Mouse (Mus musculus): ENCODE results near the gene Zfp655. TPM values are rescaled to one million over a fixed set of nuclear protein-coding genes. Genes with fewer than 3 reads are reported as not detected.

Gene Zfp655
- polyA plus RNA-seq, 1 experiment = 21.7 TPM

DNA sequence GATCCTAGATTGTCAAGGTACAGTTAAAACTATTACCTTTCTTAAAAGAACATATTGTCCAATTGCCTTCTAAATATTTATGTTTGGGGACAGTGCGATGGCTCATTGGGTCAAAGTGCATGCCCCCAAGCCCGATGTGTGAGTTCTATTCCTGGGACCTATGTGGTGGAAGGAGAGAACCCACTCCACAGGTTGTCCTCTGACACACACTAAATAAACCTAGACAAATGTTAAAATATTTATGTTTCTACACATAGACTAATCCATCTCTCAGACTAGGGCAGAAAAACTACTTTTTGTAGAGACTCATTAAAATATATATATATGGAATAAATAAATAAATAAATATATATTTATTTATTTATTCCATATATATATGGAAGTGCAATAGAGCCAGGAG lies 48.4 kb downstream of the Zfp655 start:
- Histone ChIP-seq H3K4me3 (ENCODE audit: insufficient read depth, low read length) (peak overlapping the region; percentile 94; the same call in 1 of the 2 replicates), H3K4me1 (ENCODE audit: control insufficient read depth, insufficient read depth, low read length) (no peaks in the 10 kb centered on the region), H3K27ac (ENCODE audit: insufficient read depth, low read length) (no peak overlapping the region)
- TF ChIP-seq CTCF (IDR thresholded peaks at IDR 0.05; ENCODE audit: extremely low read depth, insufficient read depth, low read length) (no peak), POLR2A (IDR thresholded peaks at IDR 0.05; ENCODE audit: extremely low read depth, insufficient read depth, low read length) (no peak)

DNA sequence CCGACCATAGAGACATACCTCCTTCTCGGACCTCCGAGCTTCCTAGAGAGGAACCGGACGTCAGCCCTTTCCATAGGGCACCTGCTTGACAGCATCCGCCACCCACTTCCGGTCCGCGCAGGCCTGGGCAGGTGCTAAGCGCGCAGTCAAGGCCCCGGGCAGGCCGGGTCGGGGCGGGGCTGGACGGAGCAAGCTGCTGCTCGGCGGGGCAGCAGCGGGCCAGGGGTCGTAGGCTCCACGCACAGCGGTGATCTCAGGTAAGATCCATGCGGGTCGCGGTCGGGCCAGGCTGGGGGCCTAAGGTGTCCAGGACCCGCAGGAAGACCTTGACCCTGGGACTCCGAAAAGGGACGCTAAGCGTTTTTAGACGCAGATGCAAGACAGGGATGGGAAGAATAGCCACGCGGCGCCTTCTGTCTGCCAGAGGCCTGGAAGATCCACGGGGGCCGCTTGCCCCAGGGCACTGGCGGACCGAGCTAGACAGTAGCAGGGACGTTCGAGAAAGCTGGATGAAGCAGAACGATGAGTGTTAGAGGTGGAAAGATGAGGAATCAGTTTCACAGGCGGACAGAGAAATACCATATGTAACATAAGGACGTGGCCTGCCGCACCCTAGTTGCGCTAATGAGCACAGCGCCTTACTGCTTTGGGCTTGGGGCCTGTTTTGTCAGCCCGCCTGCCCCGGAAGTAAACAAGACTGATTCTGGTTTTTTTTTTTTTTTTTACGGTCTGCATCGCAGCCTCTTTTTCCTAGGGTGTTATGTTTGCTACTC lies 49.0 kb downstream of the Zfp655 start, which contains the start of gene Zscan25:
TSS of gene Zscan25 (plus strand) at position 130 of the 773 bp plus-strand sequence.
- Histone ChIP-seq H3K4me1 (ENCODE audit: control insufficient read depth, insufficient read depth, low read length) (no peaks in the 10 kb centered on the region), H3K4me3 (ENCODE audit: insufficient read depth, low read length) (peak within 1 kb of the TSS; percentile 94), H3K27ac (ENCODE audit: insufficient read depth, low read length) (peak within 1 kb of the TSS; percentile 95)
- TF ChIP-seq POLR2A (IDR thresholded peaks at IDR 0.05; ENCODE audit: extremely low read depth, insufficient read depth, low read length) (0 out of 2 replicates have a peak, but pooled peaks have one; percentile 27), CTCF (IDR thresholded peaks at IDR 0.05; ENCODE audit: extremely low read depth, insufficient read depth, low read length) (no peak)

DNA sequence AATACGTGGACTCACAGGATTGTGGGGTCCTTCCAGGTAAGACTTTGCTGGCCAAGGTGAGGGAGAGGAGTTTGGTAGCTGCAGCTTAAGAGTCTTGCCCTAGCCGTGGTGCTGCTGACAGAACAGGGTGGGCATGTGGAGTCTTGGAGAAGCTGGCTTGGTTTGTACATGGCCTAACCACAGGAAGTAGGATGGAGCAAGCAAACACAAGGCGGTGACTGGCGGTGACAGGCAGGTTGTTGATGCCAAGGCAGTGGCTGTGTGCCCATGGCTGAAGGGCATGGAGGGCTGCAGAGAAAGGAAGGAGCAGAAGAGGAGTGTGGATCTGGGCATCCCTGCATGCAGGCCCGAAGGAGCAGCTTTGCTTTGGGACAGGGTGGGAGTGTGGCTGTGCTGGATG lies 56.9 kb downstream of the Zfp655 start:
- TF ChIP-seq CTCF (IDR thresholded peaks at IDR 0.05; ENCODE audit: extremely low read depth, insufficient read depth, low read length) (no peak), POLR2A (IDR thresholded peaks at IDR 0.05; ENCODE audit: extremely low read depth, insufficient read depth, low read length) (no peak)
- Histone ChIP-seq H3K4me3 (ENCODE audit: insufficient read depth, low read length) (no peak overlapping the region), H3K4me1 (ENCODE audit: control insufficient read depth, insufficient read depth, low read length) (no peaks in the 10 kb centered on the region), H3K27ac (ENCODE audit: insufficient read depth, low read length) (no peak overlapping the region)

DNA sequence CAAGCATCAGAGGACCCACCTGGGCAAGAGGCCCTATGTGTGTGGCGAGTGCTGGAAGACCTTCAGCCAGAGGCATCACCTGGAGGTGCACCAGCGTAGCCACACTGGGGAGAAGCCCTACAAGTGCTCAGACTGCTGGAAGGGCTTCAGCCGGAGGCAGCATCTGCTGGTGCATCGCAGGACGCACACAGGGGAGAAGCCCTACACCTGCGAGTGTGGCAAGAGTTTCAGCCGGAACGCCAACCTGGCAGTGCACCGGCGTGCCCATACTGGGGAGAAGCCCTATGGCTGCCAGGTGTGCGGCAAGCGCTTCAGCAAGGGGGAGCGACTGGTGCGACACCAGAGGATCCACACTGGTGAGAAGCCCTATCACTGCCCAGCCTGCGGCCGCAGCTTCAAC lies 59.2 kb downstream of the Zfp655 start:
- Histone ChIP-seq H3K4me3 (ENCODE audit: insufficient read depth, low read length) (no peak overlapping the region), H3K27ac (ENCODE audit: insufficient read depth, low read length) (no peak overlapping the region), H3K4me1 (ENCODE audit: control insufficient read depth, insufficient read depth, low read length) (no peaks in the 10 kb centered on the region)
- no peak for TF ChIP-seq POLR2A (IDR thresholded peaks at IDR 0.05; ENCODE audit: extremely low read depth, insufficient read depth, low read length)
- no peak for TF ChIP-seq CTCF (IDR thresholded peaks at IDR 0.05; ENCODE audit: extremely low read depth, insufficient read depth, low read length)

DNA sequence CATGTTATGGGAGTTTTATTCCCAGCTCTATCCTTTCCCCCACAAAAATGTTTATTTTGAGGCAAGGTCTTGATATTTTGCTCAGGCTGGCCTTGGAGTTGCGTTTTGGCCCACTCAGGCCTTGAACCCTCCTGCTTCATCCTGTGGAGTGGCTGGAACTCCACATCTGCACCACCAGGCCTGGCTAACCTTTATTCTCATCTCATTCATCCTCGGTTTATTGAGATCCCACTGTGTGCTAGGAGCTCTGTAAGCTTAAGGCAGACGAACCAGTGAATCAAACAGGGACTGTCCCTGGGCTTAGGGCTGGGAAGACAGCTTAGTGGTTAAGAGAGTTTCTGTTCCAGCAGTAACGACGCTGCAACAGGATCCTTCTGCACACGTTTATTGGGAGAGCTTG lies 60.9 kb downstream of the Zfp655 start:
- TF ChIP-seq POLR2A (IDR thresholded peaks at IDR 0.05; ENCODE audit: extremely low read depth, insufficient read depth, low read length) (no peak), CTCF (IDR thresholded peaks at IDR 0.05; ENCODE audit: extremely low read depth, insufficient read depth, low read length) (no peak)
- H3K27ac ChIP-seq (ENCODE audit: insufficient read depth, low read length) = no peak overlapping the region
- H3K4me1 ChIP-seq (ENCODE audit: control insufficient read depth, insufficient read depth, low read length) = no peaks in the 10 kb centered on the region
- no peak overlapping the region for H3K4me3 ChIP-seq (ENCODE audit: insufficient read depth, low read length)

Other genes with a start within 250 kb of the Zfp655 start
- gene Gm4871, start 199.0 kb upstream of the Zfp655 start, polyA plus RNA-seq (2012; rRNA removed) = not detected in 2 replicates
- not detected in 2 replicates for gene 1700018F24Rik, start 188.7 kb upstream of the Zfp655 start, polyA plus RNA-seq (2012; rRNA removed)
- 253 and 254 TPM in 2 replicates for gene Arpc1a, start 147.9 kb upstream of the Zfp655 start, polyA plus RNA-seq (2012; rRNA removed)
- not detected in 2 replicates for gene Kpna7, start 147.7 kb upstream of the Zfp655 start, polyA plus RNA-seq (2012; rRNA removed)
- gene Arpc1b, start 117.5 kb upstream of the Zfp655 start, polyA plus RNA-seq (2012; rRNA removed) = 74.5 and 84.6 TPM in 2 replicates
- 74.2 and 92.2 TPM in 2 replicates for gene Pdap1, start 91.5 kb upstream of the Zfp655 start, polyA plus RNA-seq (2012; rRNA removed)
- 104 and 105 TPM in 2 replicates for gene Bud31, start 91.4 kb upstream of the Zfp655 start, polyA plus RNA-seq (2012; rRNA removed)
- gene Ptcd1, start 64.6 kb upstream of the Zfp655 start, polyA plus RNA-seq (2012; rRNA removed) = 16.4 and 18.5 TPM in 2 replicates
- gene Cpsf4, start 64.5 kb upstream of the Zfp655 start, polyA plus RNA-seq (2012; rRNA removed) = 39.1 and 43.0 TPM in 2 replicates
- 380 and 392 TPM in 2 replicates for gene Atp5j2, start 39.7 kb upstream of the Zfp655 start, polyA plus RNA-seq (2012; rRNA removed)
- gene Zkscan14, start 29.8 kb upstream of the Zfp655 start, polyA plus RNA-seq (2012; rRNA removed) = 8.5 and 9.8 TPM in 2 replicates
- 9.3 and 10.0 TPM in 2 replicates for gene Zkscan5, start 27.2 kb upstream of the Zfp655 start, polyA plus RNA-seq (2012; rRNA removed)
- gene Zscan25, start 48.8 kb downstream of the Zfp655 start, polyA plus RNA-seq (2012; rRNA removed) = 15.1 and 15.8 TPM in 2 replicates
- gene Cyp3a57, start 113.6 kb downstream of the Zfp655 start, polyA plus RNA-seq (2012; rRNA removed) = 0.04 and 0.06 TPM in 2 replicates
- gene Cyp3a16, start 238.0 kb downstream of the Zfp655 start, polyA plus RNA-seq (2012; rRNA removed) = not detected in 2 replicates

All from cortical plate, adult 2 months (tissue).